Mouse (Mus musculus): ENCODE measurements around the gene Lcp1.

The Lcp1 gene

GRCm38 (mm10) chr14:75176425-75177045 lies 45.6 kb downstream of the Lcp1 start:
- DNase-seq (ENCODE audit: low spot score in 2 of 2) = no peak

- no peak for DNase-seq (ENCODE audit: low spot score in 2 of 2)
Measured at GRCm38 (mm10) chr14:75177400-75177799, 46.5 kb downstream of the Lcp1 start.

- DNase-seq (ENCODE audit: low spot score in 2 of 2) = no peak
Measured at GRCm38 (mm10) chr14:75178384-75178793, 47.5 kb downstream of the Lcp1 start.

GRCm38 (mm10) chr14:75178801-75179211 lies 47.9 kb downstream of the Lcp1 start:
- no peak for DNase-seq (ENCODE audit: low spot score in 2 of 2)

GRCm38 (mm10) chr14:75179255-75179963 lies 48.5 kb downstream of the Lcp1 start:
- DNase-seq (ENCODE audit: low spot score in 2 of 2) = peak; percentile 24 to 49

- no peak for DNase-seq (ENCODE audit: low spot score in 2 of 2)
Measured at GRCm38 (mm10) chr14:75180551-75180978, 49.7 kb downstream of the Lcp1 start.

GRCm38 (mm10) chr14:75181062-75181935 lies 50.4 kb downstream of the Lcp1 start:
- DNase-seq (ENCODE audit: low spot score in 2 of 2) = no peak

- no peak for DNase-seq (ENCODE audit: low spot score in 2 of 2)
Measured at GRCm38 (mm10) chr14:75182378-75182777, 51.5 kb downstream of the Lcp1 start.

- no peak for DNase-seq (ENCODE audit: low spot score in 2 of 2)
Measured at GRCm38 (mm10) chr14:75182831-75183230, 51.9 kb downstream of the Lcp1 start.

- no peak for DNase-seq (ENCODE audit: low spot score in 2 of 2)
Measured at GRCm38 (mm10) chr14:75184069-75184790, 53.3 kb downstream of the Lcp1 start.

- no peak for DNase-seq (ENCODE audit: low spot score in 2 of 2)
Measured at GRCm38 (mm10) chr14:75185796-75186594, 55.1 kb downstream of the Lcp1 start.

GRCm38 (mm10) chr14:75186858-75187415 lies 56.0 kb downstream of the Lcp1 start:
- no peak for DNase-seq (ENCODE audit: low spot score in 2 of 2)

- no peak for DNase-seq (ENCODE audit: low spot score in 2 of 2)
Measured at GRCm38 (mm10) chr14:75188521-75188920, 57.6 kb downstream of the Lcp1 start.

- no peak for DNase-seq (ENCODE audit: low spot score in 2 of 2)
Measured at GRCm38 (mm10) chr14:75189031-75189430, 58.1 kb downstream of the Lcp1 start.

GRCm38 (mm10) chr14:75190683-75191082 lies 59.8 kb downstream of the Lcp1 start:
- no peak for DNase-seq (ENCODE audit: low spot score in 2 of 2)

- no peak for DNase-seq (ENCODE audit: low spot score in 2 of 2)
Measured at GRCm38 (mm10) chr14:75192427-75192826, 61.5 kb downstream of the Lcp1 start.

GRCm38 (mm10) chr14:75192858-75193257 lies 62.0 kb downstream of the Lcp1 start:
- DNase-seq (ENCODE audit: low spot score in 2 of 2) = no peak

- DNase-seq (ENCODE audit: low spot score in 2 of 2) = no peak
Measured at GRCm38 (mm10) chr14:75195530-75195929, 64.6 kb downstream of the Lcp1 start.

- peak; percentile 62 to 83 for DNase-seq (ENCODE audit: low spot score in 2 of 2)
Measured at GRCm38 (mm10) chr14:75197027-75197426, 66.1 kb downstream of the Lcp1 start.

- DNase-seq (ENCODE audit: low spot score in 2 of 2) = no peak
Measured at GRCm38 (mm10) chr14:75197660-75198059, 66.8 kb downstream of the Lcp1 start.

Data from right cerebral cortex, adult 2 months (tissue).